Mouse (Mus musculus) embryonic fibroblast, embryonic 13.5 days (primary cell): ENCODE data around the gene Aff4.

ENCODE experiments used
- CTCF ChIP-seq: IDR thresholded peaks from 2 replicates; pipeline ENCODE4 v1.5.1; 2011; ENCODE audit warnings: mild to moderate bottlenecking, control low read depth, low read length, moderate library complexity, borderline replicate concordance; ENCODE audit not compliant: insufficient read depth
- POLR2A ChIP-seq: IDR thresholded peaks from 2 replicates; pipeline ENCODE4 v1.6.1; 2011; ENCODE audit warnings: low read depth, mild to moderate bottlenecking, control low read depth, low read length, moderate library complexity

DNA sequence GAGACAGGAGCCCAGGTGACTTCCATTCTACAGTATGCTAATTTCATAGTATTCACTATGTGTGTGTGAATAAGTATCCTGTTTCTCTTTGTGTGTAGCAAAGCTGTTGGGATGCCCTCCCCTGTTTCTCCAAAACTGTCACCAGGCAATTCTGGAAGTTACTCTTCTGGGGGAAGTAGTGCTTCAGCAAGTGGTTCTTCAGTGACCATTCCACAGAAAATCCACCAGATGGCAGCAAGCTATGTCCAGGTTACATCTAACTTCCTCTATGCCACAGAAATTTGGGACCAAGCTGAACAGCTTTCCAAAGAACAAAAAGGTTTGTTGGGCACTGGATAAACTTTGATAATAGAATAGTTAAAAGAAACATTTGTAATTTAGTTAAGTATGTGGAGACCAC, 61.1 kb downstream of the Aff4 start:
- TF ChIP-seq CTCF (no peak), POLR2A (no peak)
